Mouse (Mus musculus): ENCODE data around the gene Ifna1.
"Not testable (repeated sequence)": the region's sequence is repeated elsewhere in the genome, so short reads cannot be mapped to it uniquely, and the experiment has no call there.

Ifna1 gene

DNA sequence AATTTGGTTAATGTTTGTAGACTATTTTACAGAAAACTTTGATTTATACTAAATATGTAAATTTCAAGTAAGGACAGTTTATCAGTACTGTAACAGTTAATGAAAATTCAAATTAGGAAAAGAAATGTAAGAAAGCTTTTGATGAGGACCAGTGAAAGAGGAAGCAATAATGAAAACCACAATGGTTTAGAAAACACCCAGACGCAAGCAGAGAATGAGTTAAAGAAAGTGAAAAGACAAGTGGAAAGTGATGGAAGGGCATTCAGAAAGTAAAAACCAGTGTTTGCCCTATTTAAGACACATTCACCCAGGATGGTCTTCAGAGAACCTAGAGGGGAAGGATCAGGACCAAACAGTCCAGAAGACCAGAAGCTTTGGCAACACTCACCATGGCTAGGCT is at the start of gene Ifna1:
Gene Ifna1 (plus strand): TSS at position 390 of the 400 bp plus-strand sequence.
- DNase-seq, result no peak

DNA sequence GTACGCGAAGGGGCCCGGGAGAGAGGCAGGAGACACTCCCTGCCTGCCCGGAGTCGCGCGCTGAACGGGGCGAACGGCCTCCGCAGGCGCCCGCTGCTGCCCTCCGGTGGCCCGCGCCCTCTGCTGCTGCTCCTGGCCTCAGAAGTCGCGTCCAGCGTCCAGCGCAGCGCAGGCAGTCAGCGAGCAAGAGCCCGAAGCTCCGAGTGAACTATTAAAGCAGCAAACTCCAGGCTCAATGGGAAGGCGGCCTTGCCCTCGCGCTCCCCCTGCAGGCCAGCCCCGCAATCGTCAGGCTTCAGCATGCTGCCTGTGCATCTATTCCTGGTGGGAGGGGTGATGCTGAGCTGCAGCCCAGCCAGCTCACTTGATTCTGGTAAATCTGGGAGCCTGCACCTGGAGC is 46.9 kb upstream of the Ifna1 start, which contains the start of gene Gm13287:
Gene Gm13287 (plus strand): TSS at position 301 of the 400 bp plus-strand sequence.
- not testable (repeated sequence) for DNase-seq

DNA sequence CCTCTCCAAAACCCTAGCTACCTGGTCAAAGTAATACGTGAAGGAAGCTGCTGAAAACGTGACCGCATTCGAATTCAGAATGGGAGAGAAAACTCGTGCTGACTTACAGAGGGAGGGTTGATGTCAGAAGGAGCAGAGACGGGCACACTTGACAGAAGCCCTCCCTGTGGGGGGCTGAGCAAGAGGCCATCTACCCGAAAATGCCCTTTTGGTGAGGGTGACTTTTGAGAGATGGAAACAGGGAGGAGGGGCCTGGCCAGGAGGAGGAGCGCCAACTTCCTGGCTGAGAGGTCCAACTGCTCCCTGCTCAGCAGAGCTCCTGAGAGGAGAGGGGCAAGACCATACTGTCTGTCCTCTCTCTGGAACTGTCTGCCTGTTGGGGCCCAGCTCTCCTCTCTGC is 44.7 kb upstream of the Ifna1 start, which contains the start of gene Gm13288:
Gene Gm13288 (plus strand): TSS at position 301 of the 400 bp plus-strand sequence.
- not testable (repeated sequence) for DNase-seq

DNA sequence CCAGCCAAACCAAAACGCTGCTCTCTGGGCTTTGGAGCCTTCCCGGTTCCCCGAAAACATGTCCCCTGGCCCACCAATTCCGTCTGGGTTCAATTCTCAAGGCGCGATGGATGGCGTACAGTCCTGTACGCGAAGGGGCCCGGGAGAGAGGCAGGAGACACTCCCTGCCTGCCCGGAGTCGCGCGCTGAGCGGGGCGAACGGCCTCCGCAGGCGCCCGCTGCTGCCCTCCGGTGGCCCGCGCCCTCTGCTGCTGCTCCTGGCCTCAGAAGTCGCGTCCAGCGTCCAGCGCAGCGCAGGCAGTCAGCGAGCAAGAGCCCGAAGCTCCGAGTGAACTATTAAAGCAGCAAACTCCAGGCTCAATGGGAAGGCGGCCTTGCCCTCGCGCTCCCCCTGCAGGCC is 44.1 kb upstream of the Ifna1 start:
- DNase-seq, result not testable (repeated sequence)

DNA sequence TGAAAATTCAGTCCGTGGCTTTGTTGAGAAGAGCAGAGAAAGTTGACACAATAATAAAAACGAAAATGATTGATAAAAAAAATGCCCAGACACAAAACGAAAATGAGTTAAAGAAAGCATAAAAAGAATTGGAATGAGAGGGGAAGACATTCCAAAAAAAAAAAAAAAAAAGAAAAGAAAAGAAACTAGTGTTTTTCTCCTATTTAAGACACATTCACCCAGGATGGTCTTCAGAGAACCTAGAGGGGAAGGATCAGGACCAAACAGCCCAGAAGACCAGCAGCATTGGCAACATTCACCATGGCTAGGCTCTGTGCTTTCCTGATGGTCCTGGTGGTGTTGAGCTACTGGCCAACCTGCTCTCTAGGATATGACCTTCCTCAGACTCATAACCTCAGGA is 34.0 kb upstream of the Ifna1 start, which contains the start of gene Ifna7:
Gene Ifna7 (plus strand): TSS at position 301 of the 400 bp plus-strand sequence.
- DNase-seq, result no peak

DNA sequence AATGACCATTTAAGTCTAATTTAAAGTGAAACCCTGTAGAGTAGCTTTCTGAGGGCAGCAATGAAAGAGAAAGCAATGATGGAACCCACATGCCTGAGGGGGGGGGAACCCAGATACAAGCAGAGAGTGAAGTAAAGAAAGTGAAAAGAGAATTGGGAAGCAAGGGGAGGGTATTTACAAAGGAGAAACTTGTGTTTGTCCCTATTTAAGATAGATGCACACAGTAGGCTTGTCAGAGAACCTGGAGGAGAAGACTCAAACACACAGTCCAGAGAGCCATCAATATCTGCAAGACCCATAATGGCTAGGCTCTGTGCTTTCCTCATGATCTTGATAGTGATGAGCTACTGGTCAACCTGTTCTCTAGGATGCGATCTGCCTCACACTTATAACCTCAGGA is 30.2 kb upstream of the Ifna1 start, which contains the start of gene Ifna11:
Gene Ifna11 (plus strand): TSS at position 301 of the 400 bp plus-strand sequence.
- DNase-seq, result no peak

DNA sequence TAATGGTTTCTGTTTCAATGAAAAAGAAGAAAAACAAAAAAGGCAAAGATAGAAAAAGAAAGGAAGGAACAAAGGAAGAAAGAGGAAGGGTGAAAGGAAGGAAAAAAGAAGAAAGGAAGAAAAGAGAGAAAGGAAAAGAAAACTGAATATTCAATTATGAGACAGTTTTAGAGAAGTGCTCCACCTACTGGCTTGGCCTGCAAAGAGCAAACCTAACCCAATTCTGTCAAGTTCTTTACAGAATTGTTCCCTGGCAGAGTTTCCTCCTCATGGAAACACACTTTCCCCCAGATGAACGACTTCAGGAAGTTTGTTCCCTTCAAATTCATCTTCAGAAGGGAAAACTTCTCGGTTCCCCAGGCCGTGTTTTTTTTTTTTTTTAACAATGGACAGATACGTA is 26.9 kb upstream of the Ifna1 start:
- no peak for DNase-seq

DNA sequence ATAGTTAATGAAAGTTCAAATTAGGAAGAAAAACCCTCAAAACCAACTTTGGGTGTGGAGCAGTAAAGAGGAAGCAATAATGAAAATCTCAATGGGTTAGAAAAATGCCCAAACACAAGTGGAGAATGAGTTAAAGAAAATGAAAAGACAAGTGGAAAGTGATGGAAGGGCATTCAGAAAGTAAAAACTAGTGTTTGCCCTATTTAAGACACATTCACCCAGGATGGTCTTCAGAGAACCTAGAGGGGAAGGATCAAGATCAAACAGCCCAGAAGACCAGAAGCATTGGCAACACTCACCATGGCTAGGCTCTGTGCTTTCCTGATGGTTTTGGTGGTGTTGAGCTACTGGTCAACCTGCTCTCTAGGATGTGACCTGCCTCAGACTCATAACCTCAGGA is 22.8 kb upstream of the Ifna1 start, which contains the start of gene Ifna6:
Gene Ifna6 (plus strand): TSS at position 301 of the 400 bp plus-strand sequence.
- not testable (repeated sequence) for DNase-seq

DNA sequence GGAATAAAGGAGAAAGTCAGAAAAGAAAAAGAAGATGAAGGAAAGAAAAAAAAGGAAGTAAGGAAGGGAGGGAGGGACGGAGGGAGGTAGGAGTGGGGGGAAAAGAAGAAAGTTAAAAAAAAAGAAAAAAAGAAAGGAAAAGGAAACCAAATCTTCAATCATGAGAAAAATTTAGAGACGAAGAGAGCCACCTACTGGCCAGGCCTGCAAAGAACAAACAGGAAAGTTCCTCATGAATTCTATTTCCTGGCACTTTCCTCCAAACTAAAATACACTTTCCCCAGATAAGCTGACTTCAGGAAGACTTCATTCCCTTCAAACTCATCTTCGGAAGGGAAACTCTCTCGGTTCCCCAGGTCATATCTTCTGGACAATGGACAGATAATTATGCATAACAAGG is 19.4 kb upstream of the Ifna1 start:
- no peak for DNase-seq

DNA sequence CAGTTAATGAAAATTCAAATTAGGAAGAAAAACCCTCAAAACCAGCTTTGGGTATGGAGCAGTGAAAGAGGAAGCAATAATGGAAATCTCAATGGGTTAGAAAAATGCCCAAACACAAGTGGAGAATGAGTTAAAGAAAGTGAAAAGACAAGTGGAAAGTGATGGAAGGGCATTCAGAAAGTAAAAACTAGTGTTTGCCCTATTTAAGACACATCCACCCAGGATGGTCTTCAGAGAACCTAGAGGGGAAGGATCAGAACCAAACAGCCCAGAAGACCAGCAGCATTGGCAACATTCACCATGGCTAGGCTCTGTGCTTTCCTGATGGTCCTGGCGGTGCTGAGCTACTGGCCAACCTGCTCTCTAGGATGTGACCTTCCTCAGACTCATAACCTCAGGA is 14.7 kb upstream of the Ifna1 start, which contains the start of gene Ifna5:
Gene Ifna5 (plus strand): TSS at position 301 of the 400 bp plus-strand sequence.
- DNase-seq, result not testable (repeated sequence)

DNA sequence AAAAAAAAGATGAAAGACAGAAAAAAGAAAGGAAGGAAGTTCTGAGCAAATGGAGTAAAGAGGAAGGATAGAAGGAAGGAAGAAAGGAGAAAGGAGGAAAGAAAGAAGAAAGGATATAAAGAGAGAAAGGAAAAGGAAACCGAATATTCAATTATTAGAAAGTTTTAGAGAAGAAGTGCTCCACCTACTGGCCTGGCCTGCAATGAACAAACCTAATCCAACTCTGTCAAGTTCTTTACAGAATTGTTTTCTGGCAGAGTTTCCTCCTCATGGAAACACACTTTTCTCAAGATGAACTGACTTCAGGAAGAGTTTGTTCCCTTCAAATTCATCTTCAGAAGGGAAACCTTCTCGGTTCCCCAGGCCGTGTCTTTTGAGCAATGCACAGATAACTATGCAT is 11.1 kb upstream of the Ifna1 start:
- DNase-seq, result no peak

DNA sequence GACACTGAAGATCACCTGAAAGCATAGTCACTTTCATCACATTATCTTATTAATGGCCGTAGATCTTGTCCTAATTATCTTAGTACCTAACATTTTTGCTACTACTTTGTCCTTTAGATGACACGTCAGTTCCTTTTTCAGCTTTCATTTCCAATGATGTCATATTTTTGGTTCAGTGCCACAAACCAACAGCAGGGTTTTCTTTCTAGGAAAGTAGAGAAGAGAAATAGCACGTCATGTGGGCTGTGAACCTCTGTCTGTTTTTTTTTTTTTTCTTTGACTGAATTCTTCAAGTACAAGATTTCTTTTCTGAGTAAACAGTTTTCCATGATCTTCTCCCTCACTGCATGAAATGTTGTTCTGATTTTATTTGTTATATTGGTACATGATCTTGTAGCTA is 9.8 kb upstream of the Ifna1 start:
- DNase-seq, result no peak

DNA sequence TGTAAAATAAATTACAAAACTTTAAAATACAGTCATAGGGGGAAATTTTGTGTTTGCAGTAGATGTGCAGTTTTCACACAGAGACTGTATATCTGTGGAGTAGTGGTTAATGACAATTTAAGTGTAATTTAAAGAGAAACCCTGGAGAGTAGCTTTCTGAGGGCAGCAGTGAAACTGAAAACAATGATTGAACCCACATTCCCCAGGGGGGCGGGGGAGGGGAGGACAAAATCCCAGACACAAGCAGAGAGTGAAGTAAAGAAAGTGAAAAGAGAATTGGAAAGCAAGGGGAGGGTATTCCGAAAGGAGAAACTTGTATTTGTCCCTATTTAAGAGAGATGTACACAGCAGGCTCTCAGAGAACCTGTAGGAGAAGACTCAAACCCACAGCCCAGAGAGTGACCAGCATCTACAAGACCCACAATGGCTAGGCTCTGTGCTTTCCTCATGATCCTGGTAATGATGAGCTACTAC is 8.4 kb upstream of the Ifna1 start, which contains the start of gene Ifna4:
Gene Ifna4 (plus strand): TSS at position 424 of the 474 bp plus-strand sequence.
- DNase-seq, result no peak

DNA sequence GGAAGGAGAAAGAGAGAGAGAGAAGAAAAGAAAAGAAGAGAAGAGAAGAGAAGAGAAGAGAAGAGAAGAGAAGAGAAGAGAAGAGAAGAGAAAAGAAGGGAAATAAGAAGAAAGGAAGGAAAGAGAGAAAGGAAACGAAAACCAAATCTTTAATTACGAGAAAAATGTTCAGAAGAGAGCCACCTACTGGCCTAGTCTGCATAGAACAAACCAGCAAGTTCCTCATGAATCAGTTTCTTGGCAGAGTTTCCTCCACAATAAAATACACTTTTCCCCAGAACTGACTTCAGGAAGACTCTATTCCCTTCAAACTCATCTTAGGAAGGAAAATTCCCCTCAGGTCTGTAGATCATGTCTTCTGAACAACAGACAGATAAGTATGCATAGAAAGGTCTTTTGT is 4.6 kb upstream of the Ifna1 start:
- no peak for DNase-seq

DNA sequence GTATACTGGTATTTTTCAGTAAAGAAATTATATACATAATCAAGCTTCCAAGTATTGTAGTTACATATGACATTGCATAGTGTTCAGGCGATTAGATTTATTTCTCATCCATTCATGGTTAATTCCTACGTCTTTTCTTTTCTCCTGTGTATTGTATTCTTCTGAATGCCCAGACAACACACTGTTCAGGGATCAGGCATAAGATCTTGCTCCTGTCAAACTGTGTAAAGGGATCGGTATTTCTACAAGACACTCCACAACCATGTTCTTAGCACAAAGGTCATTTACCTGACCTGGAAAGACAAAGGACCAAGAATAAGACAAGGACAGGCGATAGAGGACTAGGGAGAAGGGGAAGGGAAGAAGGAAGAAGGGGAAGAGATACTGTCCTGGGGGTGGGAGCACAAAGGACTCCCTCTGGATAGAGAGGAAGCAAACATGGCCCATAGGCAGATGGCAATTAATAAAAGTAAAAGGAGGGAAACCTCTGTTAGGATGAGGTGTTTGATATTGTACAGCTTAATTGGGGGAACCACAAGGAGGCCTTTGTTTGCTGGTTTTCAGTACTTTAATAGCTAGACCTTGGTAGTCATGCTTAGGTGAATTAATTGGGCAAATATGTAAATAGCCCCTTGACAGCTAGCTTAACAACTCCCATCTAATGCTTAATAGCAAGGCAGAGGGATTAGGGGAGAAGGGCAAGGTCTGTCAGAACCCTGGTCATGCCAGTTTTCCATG is 1.3 kb downstream of the Ifna1 start:
- no peak for DNase-seq

DNA sequence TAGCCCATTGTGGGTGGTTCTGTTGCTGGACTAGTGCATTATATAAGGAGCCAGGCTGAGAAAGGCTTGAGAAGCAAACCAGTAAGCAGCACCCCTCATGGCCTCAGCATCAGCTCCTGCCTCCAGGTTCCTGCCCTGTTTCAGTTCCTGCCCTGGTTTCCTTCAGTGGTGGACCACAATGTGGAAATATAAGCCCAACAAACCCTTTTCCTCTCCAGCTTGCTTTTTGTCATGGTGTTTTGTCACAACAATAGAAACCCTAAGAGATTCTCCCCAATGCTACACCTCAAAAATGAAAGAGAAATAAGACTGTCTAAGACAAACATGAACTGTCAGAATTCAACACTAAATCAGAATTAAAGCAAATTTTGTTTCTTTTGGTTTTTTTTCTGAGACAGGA is 9.3 kb downstream of the Ifna1 start:
- no peak for DNase-seq

DNA sequence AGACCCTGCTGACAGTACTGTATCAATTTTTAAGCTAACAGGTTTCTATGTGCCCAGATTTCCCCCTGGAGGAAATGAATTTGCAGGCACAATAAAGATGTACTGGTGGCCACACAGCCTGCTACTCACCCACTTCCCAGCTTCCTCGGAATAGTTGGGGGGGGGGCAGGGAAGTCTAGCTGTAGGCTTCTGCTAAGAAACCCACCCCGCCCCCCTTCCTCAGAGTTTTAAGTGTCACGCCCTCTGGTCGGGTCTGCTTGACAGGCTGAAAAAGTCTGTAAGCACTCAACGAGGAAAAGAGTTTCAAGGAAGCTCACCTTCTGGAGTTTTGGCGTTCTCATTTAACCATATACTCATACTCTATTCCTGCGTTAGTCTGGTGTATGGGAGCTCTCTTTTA is 13.4 kb downstream of the Ifna1 start:
- DNase-seq, result no peak

DNA sequence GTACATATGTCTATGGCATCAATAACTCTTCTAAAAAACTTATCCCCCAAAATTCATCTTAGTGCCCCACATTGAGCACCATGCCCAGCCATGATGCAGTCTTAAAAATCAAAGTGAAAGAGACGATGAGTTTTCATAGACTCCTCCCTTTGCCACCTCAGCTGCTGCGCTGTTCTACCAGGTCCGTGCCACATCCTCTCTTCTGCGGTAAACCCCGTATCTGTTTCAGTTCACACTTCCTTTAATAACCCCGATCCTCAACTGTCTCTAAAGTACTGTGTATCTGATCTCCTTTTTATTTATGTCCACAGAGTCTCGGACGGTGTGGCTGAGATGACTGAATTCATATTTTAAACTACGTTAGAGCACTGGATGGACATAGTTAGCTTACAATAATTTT is 14.7 kb downstream of the Ifna1 start:
- no peak for DNase-seq

DNA sequence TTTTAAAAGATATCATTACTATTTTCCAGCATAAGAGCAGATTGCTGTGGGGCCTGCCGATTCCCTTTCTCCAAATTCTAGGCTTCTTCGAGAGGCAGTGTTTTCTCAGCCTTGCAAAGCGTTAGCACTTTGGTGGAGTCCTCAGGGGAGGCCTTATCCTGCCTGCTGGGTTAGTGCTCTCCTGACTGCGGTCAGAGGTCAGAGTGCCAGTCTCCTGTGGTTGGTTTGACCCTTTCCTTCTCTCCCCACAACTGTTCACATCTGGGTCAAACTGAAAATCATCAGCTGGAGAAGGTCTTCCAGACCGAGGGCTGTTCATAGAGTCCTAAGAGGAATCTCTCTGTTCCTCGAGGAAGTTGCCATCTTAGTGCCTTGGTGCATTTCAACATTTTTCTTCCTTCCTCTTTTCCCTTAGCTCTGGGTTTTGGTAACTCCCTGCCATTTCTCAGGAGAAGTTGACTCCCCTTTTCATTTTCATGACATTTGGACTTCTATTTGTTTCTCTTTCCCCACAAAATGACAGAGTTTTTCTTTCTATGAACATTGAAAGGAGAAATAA is 15.2 kb downstream of the Ifna1 start:
- no peak for DNase-seq

DNA sequence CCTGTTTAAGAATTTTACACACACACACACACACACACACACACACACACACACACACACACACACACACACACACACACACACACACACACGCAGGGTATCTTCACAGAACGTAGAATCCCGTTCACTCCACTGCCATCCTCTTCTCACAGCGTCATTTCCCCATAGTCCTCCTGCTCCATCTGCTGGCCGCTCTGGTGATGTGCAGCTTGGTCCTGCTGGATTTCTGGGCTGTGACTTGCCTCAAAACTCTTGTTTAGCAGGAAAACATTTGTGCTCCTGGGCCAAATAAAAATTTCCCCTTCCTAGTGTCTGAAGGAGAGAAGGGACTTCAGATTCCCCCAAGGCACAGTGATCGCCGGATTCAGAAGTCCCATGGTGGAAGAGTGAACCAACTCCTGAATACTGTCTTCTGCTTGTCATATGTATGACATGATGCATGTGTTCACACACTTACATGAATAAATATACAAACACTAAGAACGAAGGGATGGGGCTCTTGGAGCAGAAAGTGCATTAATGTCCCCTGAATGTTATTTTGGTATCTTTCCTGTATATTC is 17.6 kb downstream of the Ifna1 start:
- DNase-seq, result peak; percentile 52

DNA sequence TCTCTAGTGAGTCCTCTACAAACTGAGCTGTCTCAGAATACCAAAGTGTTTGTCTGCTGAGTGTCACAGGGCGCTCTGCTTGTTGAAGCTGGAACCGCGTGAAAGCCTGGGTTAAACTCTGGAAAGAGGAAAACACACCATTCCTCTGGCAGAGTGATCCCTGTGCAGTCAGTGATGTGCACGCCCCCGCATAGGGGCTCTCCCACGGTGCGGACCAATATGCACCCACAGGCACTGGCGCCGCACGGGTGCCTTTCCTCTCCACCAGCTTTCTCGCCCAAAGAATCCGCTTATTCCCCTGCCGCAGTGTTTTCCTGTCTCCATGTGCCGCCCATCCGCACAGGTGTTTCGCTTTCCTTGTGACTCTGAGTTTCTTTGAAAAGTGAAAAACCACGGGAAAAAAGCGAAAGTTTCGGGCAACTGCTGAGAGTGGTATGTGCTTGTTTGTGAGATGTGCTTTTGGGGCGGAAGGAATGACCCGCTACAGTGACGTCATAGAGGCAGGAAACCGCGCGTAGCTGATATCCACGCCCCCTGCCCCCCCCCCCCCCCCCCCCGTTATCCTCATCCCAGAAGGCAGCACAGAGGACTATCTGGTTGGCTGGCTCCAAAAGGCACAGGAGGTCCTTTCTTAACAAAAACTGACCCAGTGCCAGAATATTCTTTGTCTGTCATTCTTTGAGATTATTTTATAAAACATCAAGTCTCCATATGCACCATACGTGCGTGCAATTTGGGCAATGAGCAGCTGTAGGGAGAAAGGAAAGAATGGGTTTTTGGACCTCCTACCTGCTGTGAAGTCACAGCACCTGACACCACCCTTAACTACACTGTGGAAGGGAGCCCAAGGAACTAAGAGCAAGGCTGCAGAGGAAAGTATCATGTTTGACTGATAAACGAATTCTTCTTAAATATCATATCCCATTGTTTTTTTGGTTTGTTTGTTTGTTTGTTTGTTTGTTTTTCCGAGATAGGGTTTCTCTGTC is 18.3 kb downstream of the Ifna1 start:
- no peak for DNase-seq

DNA sequence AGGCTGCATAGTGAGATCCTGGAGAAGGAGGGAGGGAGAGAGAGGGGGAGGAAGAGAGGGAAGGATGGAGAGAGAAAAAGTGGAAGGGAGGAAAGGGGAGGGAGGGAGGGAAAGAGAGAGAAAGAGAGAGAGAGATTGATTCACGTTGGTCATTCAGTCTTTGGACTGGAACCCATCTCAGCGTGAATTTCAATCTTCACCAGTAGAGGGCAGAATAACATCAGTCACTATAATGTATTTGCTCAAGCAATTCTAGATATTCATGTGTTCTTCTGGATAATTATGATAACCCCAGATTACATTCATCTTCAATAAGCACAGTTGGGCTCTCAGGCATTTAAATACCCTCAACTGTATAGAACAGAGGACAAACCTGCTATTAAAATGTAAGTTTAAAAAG is 22.8 kb downstream of the Ifna1 start:
- DNase-seq, result no peak

Data from layer of hippocampus, adult 9-11 months (tissue).